Mouse (Mus musculus): Measurements from ENCODE around the gene Btbd2. TPM values are rescaled to one million over a fixed set of nuclear protein-coding genes. Genes with fewer than 3 reads are reported as not detected.

Gene Btbd2
- total and polyA plus RNA-seq, 2 experiments from 2014 or later: 82.8 to 213 TPM

DNA sequence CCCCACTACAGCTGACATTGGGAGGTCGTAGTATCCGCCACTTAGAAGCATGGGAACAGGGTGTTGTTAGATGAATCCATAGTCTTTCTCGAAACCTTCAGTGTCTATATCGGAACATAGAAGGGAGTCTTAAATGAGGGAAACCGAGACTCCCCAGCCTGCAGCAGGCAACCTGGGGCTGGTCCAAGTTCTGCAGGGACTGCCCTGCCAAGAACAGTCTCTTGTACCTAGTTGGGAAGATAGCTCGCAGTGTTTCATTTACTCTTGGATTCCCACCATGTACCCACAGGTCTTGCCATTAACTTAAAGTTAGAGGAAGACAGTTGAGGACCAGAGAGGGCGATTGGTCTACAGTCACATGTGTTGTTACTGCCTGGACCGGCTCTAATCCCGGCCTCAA, 36.5 kb downstream of the Btbd2 start:
- DNase-seq (ENCODE audit: low spot score): no peak
- ATAC-seq: no peak
- no peaks in the 10 kb centered on the region for H3K27me3 ChIP-seq (ENCODE audit: insufficient read depth, low read length)
- WGBS: 84% methylated on average over 9 of the region's 9 CpGs
- no peak overlapping the region for H3K4me3 ChIP-seq (ENCODE audit: low read length)
- no peaks in the 10 kb centered on the region for H3K9me3 ChIP-seq (ENCODE audit: low read length)
- no peak overlapping the region for H3K4me2 ChIP-seq (ENCODE audit: low read depth, low read length)
- peaks cover 6% of the 10 kb centered on the region; the same call in 1 of the 2 replicates for H3K36me3 ChIP-seq (ENCODE audit: insufficient read depth, low read length)
- no peak overlapping the region for H3K9ac ChIP-seq (replicated peaks; ENCODE audit: low read length)
- peaks cover 16% of the 10 kb centered on the region for H3K4me1 ChIP-seq (ENCODE audit: insufficient read depth, low read length)
- H3K27ac ChIP-seq: no peak overlapping the region
- no peak for TF ChIP-seq CTCF (IDR thresholded peaks at IDR 0.05; ENCODE audit: low read depth)

GRCm38 (mm10) chr10:80619465-80620244, 37.2 kb downstream of the Btbd2 start:
- DNase-seq (ENCODE audit: low spot score): no peak
- no peak for TF ChIP-seq CTCF (IDR thresholded peaks at IDR 0.05; ENCODE audit: low read depth)
- Histone ChIP-seq H3K9ac (replicated peaks; ENCODE audit: low read length) (no peak overlapping the region), H3K9me3 (ENCODE audit: low read length) (no peaks in the 10 kb centered on the region), H3K27me3 (ENCODE audit: insufficient read depth, low read length) (no peaks in the 10 kb centered on the region), H3K4me2 (ENCODE audit: low read depth, low read length) (no peak overlapping the region), H3K4me1 (ENCODE audit: insufficient read depth, low read length) (peaks cover 16% of the 10 kb centered on the region), H3K27ac (no peak overlapping the region), H3K36me3 (ENCODE audit: insufficient read depth, low read length) (peaks cover 12% of the 10 kb centered on the region; the same call in 1 of the 2 replicates), H3K4me3 (ENCODE audit: low read length) (no peak overlapping the region)
- ATAC-seq: no peak
- 33% methylated on average over 8 of the region's 8 CpGs for WGBS

- H3K4me1 ChIP-seq (ENCODE audit: insufficient read depth, low read length): peaks cover 5% of the 10 kb centered on the region
- no peaks in the 10 kb centered on the region for H3K27me3 ChIP-seq (ENCODE audit: insufficient read depth, low read length)
- H3K4me2 ChIP-seq (ENCODE audit: low read depth, low read length): no peak overlapping the region
- ATAC-seq (no peak), DNase-seq (ENCODE audit: low spot score) (no peak)
- no peak overlapping the region for H3K27ac ChIP-seq
- 69% methylated on average over 9 of the region's 9 CpGs for WGBS
- no peak overlapping the region for H3K4me3 ChIP-seq (ENCODE audit: low read length)
- H3K36me3 ChIP-seq (ENCODE audit: insufficient read depth, low read length): peaks cover 12% of the 10 kb centered on the region; the same call in 1 of the 2 replicates
- no peaks in the 10 kb centered on the region for H3K9me3 ChIP-seq (ENCODE audit: low read length)
- H3K9ac ChIP-seq (replicated peaks; ENCODE audit: low read length): no peak overlapping the region
- TF ChIP-seq CTCF (IDR thresholded peaks at IDR 0.05; ENCODE audit: low read depth): no peak
Observed at GRCm38 (mm10) chr10:80618181-80618580, 38.7 kb downstream of the Btbd2 start.

DNA sequence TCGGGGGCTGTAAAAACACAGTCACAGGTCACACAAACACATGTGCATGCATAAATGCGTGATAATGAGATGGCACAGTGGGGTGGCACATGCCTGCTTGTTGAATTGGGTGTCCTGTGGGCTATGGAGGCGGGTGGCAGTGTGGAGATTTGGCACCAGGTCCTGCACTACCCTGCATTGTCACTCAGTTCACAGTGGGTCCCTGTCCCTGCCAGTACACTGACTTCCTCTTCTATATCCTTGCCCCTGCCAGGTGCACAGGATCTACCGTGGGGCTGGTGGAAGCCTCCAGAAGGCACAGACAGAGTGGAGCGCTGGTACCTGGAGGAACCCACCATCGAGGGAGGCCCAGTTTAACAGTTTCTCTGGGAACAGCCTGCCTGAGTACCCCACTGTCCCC, 42.5 kb downstream of the Btbd2 start:
- Histone ChIP-seq H3K4me1 (ENCODE audit: insufficient read depth, low read length) (no peaks in the 10 kb centered on the region), H3K36me3 (ENCODE audit: insufficient read depth, low read length) (peaks cover 17% of the 10 kb centered on the region; the same call in 1 of the 2 replicates), H3K27ac (no peak overlapping the region), H3K9ac (replicated peaks; ENCODE audit: low read length) (no peak overlapping the region), H3K4me3 (ENCODE audit: low read length) (no peak overlapping the region), H3K4me2 (ENCODE audit: low read depth, low read length) (no peak overlapping the region), H3K27me3 (ENCODE audit: insufficient read depth, low read length) (no peaks in the 10 kb centered on the region), H3K9me3 (ENCODE audit: low read length) (no peaks in the 10 kb centered on the region)
- 90% methylated on average over 6 of the region's 6 CpGs for WGBS
- no peak for TF ChIP-seq CTCF (IDR thresholded peaks at IDR 0.05; ENCODE audit: low read depth)
- DNase-seq (ENCODE audit: low spot score) (no peak), ATAC-seq (no peak)

- WGBS: 91% methylated on average over 3 of the region's 3 CpGs
- ATAC-seq: no peak
- no peaks in the 10 kb centered on the region for H3K4me1 ChIP-seq (ENCODE audit: insufficient read depth, low read length)
- no peak overlapping the region for H3K27ac ChIP-seq
- H3K4me2 ChIP-seq (ENCODE audit: low read depth, low read length): no peak overlapping the region
- no peaks in the 10 kb centered on the region for H3K27me3 ChIP-seq (ENCODE audit: insufficient read depth, low read length)
- H3K9ac ChIP-seq (replicated peaks; ENCODE audit: low read length): no peak overlapping the region
- no peaks in the 10 kb centered on the region for H3K9me3 ChIP-seq (ENCODE audit: low read length)
- TF ChIP-seq CTCF (IDR thresholded peaks at IDR 0.05; ENCODE audit: low read depth): no peak
- peaks cover 21% of the 10 kb centered on the region; the same call in 1 of the 2 replicates for H3K36me3 ChIP-seq (ENCODE audit: insufficient read depth, low read length)
- no peak overlapping the region for H3K4me3 ChIP-seq (ENCODE audit: low read length)
- no peak for DNase-seq (ENCODE audit: low spot score)
Observed at GRCm38 (mm10) chr10:80613821-80614220, 43.0 kb downstream of the Btbd2 start.

- Histone ChIP-seq H3K4me2 (ENCODE audit: low read depth, low read length) (no peak overlapping the region), H3K4me3 (ENCODE audit: low read length) (no peak overlapping the region), H3K4me1 (ENCODE audit: insufficient read depth, low read length) (no peaks in the 10 kb centered on the region), H3K36me3 (ENCODE audit: insufficient read depth, low read length) (peaks cover 40% of the 10 kb centered on the region), H3K27me3 (ENCODE audit: insufficient read depth, low read length) (no peaks in the 10 kb centered on the region), H3K9me3 (ENCODE audit: low read length) (no peaks in the 10 kb centered on the region), H3K27ac (no peak overlapping the region), H3K9ac (replicated peaks; ENCODE audit: low read length) (no peak overlapping the region)
- DNase-seq (ENCODE audit: low spot score) (no peak), ATAC-seq (no peak)
- WGBS: 95% methylated on average over 3 of the region's 3 CpGs
- no peak for TF ChIP-seq CTCF (IDR thresholded peaks at IDR 0.05; ENCODE audit: low read depth)
Observed at GRCm38 (mm10) chr10:80611905-80612304, 45.0 kb downstream of the Btbd2 start.

DNA sequence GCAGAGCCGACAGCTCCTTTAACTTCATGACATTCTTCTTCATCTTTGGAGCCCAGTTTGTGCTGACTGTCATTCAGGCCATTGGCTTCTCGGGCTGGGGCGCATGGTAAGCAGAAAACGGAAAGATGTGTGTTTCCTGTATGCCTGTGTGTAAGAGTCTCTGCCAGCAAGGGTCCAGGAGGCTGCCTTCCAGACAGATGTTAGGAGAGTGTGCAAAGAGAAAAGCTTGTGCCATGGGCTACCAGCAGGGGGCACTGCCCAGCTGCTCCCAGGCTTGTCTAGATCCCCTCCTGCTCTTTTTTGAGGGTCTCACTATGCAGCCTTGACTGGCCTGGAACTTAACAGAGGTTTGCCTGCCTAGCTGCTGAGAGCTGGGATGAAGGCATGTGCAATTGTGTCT, 45.8 kb downstream of the Btbd2 start:
- peaks cover 47% of the 10 kb centered on the region for H3K36me3 ChIP-seq (ENCODE audit: insufficient read depth, low read length)
- H3K4me1 ChIP-seq (ENCODE audit: insufficient read depth, low read length): no peaks in the 10 kb centered on the region
- WGBS: 81% methylated on average over 4 of the region's 4 CpGs
- ATAC-seq (no peak), DNase-seq (ENCODE audit: low spot score) (peak; percentile 51)
- H3K4me3 ChIP-seq (ENCODE audit: low read length): no peak overlapping the region
- H3K27me3 ChIP-seq (ENCODE audit: insufficient read depth, low read length): no peaks in the 10 kb centered on the region
- no peak overlapping the region for H3K27ac ChIP-seq
- no peak overlapping the region for H3K9ac ChIP-seq (replicated peaks; ENCODE audit: low read length)
- no peak overlapping the region for H3K4me2 ChIP-seq (ENCODE audit: low read depth, low read length)
- H3K9me3 ChIP-seq (ENCODE audit: low read length): no peaks in the 10 kb centered on the region
- peak; percentile 81 for TF ChIP-seq CTCF (IDR thresholded peaks at IDR 0.05; ENCODE audit: low read depth)

Data from hindbrain, postnatal 0 days (tissue).